Mouse (Mus musculus) embryonic fibroblast, embryonic 13.5 days (primary cell): Measurements from ENCODE around the gene H2afx.

ENCODE experiments used
- CTCF ChIP-seq: IDR thresholded peaks from 2 replicates; pipeline ENCODE4 v1.5.1; 2011; ENCODE audit warnings: mild to moderate bottlenecking, control low read depth, low read length, moderate library complexity, borderline replicate concordance; ENCODE audit not compliant: insufficient read depth
- POLR2A ChIP-seq: IDR thresholded peaks from 2 replicates; pipeline ENCODE4 v1.6.1; 2011; ENCODE audit warnings: low read depth, mild to moderate bottlenecking, control low read depth, low read length, moderate library complexity

- TF ChIP-seq CTCF (no peak), POLR2A (no peak)
These were observed 6.6 kb upstream of the H2afx start for GRCm38 (mm10) chr9:44327926-44328325.
